Mouse (Mus musculus) kidney, postnatal 0 days (tissue): ENCODE measurements around the gene Smim14. TPM values are rescaled to one million over a fixed set of nuclear protein-coding genes. Genes with fewer than 3 reads are reported as not detected.
"Not testable (repeated sequence)": the region's sequence is repeated elsewhere in the genome, so short reads cannot be mapped to it uniquely, and the experiment has no call there.

Experiments
- ATAC-seq: fragments of 200-750 bp; cut with Nextera tagmentation; replicated peaks from 2 replicates; pipeline ENCODE4 v1.8.0; 2017; ENCODE audit warnings: low read depth, moderate number of reproducible peaks, moderate TSS enrichment, moderate library complexity; ENCODE audit not compliant: low FRiP score
- DNase-seq: peaks from one replicate; pipeline ENCODE4 v3.0.0-alpha.2; 2016; ENCODE audit warnings: low spot score
- H3K27ac ChIP-seq: fragments of 300-500 bp; sonication (generic); 2 replicates; pipeline ENCODE4 v1.5.1; 2014; ENCODE audit warnings: mild to moderate bottlenecking
- H3K27me3 ChIP-seq: fragments of 300-500 bp; sonication (generic); 2 replicates; pipeline ENCODE4 v1.6.1; 2014; ENCODE audit warnings: low read length, mixed read lengths; ENCODE audit not compliant: insufficient read depth
- H3K36me3 ChIP-seq: fragments of 300-500 bp; sonication (generic); 2 replicates; pipeline ENCODE4 v1.6.1; 2014; ENCODE audit warnings: low read length, mixed read lengths; ENCODE audit not compliant: insufficient read depth
- H3K4me1 ChIP-seq: fragments of 300-500 bp; sonication (generic); replicated peaks from 2 replicates; pipeline ENCODE4 v1.6.1; 2014; ENCODE audit warnings: antibody characterized with exemption, low read length, mixed read lengths; ENCODE audit not compliant: insufficient read depth
- H3K4me2 ChIP-seq: fragments of 300-500 bp; sonication (generic); 2 replicates; pipeline ENCODE4 v1.6.1; 2014; ENCODE audit warnings: mild to moderate bottlenecking, low read length, moderate library complexity, mixed read lengths
- H3K4me3 ChIP-seq: fragments of 300-500 bp; sonication (generic); replicated peaks from 2 replicates; pipeline ENCODE4 v1.5.1; 2014; ENCODE audit warnings: low read depth, low read length
- H3K9ac ChIP-seq: fragments of 300-500 bp; sonication (generic); 2 replicates; pipeline ENCODE4 v1.6.1; 2014; ENCODE audit warnings: low read depth, low read length
- H3K9me3 ChIP-seq: fragments of 300-500 bp; sonication (generic); replicated peaks from 2 replicates; pipeline ENCODE4 v1.6.1; 2016; ENCODE audit warnings: low read length, inconsistent platforms, mixed read lengths
- CTCF ChIP-seq: IDR thresholded peaks from 2 replicates; pipeline ENCODE4 v1.5.1; 2016; ENCODE audit warnings: antibody characterized with exemption, low read depth, mild to moderate bottlenecking, moderate library complexity
- WGBS: fragments of 180-500 bp; shearing (Covaris S2); extraction: QIAGEN DNeasy Blood & Tissue Kit; methylation state at CpG from one replicate; pipeline ENCODE4 v1.1.7; 2014; 5-methylcytosine and 5-hydroxymethylcytosine counted together
- polyA plus RNA-seq: library from polyadenylated mRNA; unstranded; fragments of >200 nt; fragmentation: Nextera tagmentation; extraction: Ambion mirVana; gene quantifications from 2 replicates; pipeline ENCODE4 v1.2.1, GENCODE M21; 2015

Smim14 gene
- polyA plus RNA-seq, 1 experiment from 2014 or later = 199 TPM

DNA sequence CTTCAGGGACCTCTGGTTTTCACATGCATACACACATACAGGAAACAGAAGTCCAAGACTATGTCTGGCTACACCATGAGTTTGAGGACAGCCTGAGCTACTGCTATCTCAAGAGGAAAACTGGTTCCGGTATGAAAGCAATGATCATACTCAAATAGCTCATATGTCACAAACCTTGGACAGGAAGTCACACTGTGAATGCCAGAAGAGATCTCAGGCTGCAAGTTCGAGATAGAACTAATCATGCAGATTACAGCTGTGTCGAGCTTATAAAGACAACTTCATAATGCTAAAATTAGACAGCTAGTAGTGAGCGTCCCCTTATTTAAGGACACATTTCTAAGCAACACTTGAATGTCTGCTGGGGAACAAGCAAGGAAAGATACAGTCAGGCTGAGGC lies 56.5 kb downstream of the Smim14 start:
- Histone ChIP-seq H3K36me3 (no peaks in the 10 kb centered on the region), H3K9me3 (no peaks in the 10 kb centered on the region), H3K27ac (no peak overlapping the region), H3K27me3 (no peaks in the 10 kb centered on the region), H3K4me1 (no peaks in the 10 kb centered on the region), H3K4me2 (no peak overlapping the region), H3K9ac (no peak overlapping the region), H3K4me3 (no peak overlapping the region)
- no peak for TF ChIP-seq CTCF
- ATAC-seq (no peak), DNase-seq (no peak)
- WGBS = 71% methylated on average over 4 of the region's 4 CpGs

DNA sequence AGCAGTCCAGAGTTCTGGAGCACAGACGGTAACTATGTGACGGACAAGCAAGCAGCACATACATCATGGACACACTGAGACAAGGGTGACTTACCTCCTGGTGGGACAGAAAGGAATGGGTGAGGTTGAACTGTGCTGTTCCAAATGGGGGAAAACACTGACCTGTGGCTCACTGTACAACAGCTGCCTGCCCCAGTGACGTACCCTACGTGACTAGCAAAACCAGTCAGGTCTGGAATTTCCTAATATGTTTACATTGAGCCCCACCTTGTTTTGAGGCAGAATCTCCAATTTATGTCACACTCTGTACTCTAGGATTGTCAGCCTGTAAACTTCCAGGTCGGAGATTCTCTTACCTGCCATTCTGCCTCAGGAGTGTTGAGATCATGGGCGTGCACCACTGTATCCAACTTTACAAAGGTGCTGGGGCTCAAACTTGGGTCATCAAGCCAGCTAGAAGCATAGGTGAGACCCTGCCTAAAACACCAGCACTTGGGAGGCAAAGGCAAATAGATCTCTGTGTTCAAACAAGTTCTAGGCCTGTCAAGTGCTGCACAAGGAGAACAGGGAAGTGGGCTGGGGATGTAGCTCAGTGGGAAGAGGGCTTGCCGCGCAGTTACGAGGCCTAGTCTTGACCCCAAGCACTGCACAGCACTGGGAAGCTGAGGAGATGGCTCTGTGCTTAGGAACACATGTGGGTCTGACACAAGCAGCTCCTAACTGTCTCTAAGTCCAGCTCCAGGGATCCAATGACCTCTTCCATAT lies 57.1 kb downstream of the Smim14 start:
- H3K9ac ChIP-seq = no peak overlapping the region
- no peak for TF ChIP-seq CTCF
- WGBS = 87% methylated on average over 9 of the region's 9 CpGs
- H3K4me1 ChIP-seq = no peaks in the 10 kb centered on the region
- no peak overlapping the region for H3K4me2 ChIP-seq
- ATAC-seq (no peak), DNase-seq (no peak)
- no peaks in the 10 kb centered on the region for H3K36me3 ChIP-seq
- no peak overlapping the region for H3K27ac ChIP-seq
- H3K9me3 ChIP-seq = no peaks in the 10 kb centered on the region
- no peak overlapping the region for H3K4me3 ChIP-seq
- H3K27me3 ChIP-seq = no peaks in the 10 kb centered on the region

GRCm38 (mm10) chr5:65478224-65478623 lies 58.8 kb downstream of the Smim14 start:
- H3K27me3 ChIP-seq = no peaks in the 10 kb centered on the region
- DNase-seq (peak; percentile 37), ATAC-seq (no peak)
- H3K27ac ChIP-seq = no peak overlapping the region
- no peaks in the 10 kb centered on the region for H3K4me1 ChIP-seq
- WGBS = 74% methylated on average over 4 of the region's 4 CpGs
- no peak overlapping the region for H3K4me2 ChIP-seq
- H3K9ac ChIP-seq = no peak overlapping the region
- H3K36me3 ChIP-seq = no peaks in the 10 kb centered on the region
- no peak overlapping the region for H3K4me3 ChIP-seq
- TF ChIP-seq CTCF = peak; percentile 60
- no peaks in the 10 kb centered on the region for H3K9me3 ChIP-seq

DNA sequence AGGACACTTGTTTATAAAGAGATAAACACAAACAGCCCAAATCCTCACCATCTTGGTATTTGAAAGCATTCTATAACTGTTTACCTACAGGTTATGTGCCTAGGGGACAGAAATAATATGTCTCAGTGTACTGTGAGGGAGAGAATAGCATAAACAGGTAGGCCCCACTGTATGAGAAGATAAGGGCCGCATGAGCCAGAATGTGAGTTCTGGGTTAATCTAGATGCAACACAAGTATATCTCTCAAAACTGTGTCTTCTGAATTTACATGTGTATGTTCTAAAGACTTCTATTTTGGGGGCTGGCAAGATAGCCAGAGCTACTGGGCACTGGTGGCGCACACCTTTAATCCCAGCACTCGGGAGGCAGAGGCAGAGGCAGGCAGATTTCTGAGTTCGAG lies 60.2 kb downstream of the Smim14 start:
- not testable (repeated sequence) for ATAC-seq, H3K27ac ChIP-seq, H3K4me1 ChIP-seq, H3K27me3 ChIP-seq, H3K4me3 ChIP-seq, H3K4me2 ChIP-seq, DNase-seq, H3K9ac ChIP-seq, H3K9me3 ChIP-seq, H3K36me3 ChIP-seq
- 100% methylated on average over 4 of the region's 4 CpGs for WGBS

DNA sequence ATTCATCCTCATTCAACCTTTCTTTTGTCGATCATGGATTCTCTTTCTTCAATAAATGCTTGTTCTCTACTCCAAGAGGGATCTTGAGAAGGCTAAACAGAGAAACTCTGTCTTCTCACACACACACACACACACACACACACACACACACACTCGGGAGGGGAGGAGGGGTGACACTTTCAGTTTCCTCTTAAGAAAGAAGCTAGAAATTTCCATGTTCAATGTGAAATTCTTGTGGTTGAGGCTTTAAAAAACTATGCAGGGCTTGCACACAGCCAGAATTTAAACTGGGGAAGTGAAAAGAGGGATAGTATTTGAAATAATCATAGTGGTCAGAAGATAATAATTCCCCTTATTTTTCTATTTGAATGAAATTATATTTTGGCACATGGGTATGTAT lies 61.2 kb downstream of the Smim14 start:
- H3K27ac ChIP-seq = no peak overlapping the region
- no peaks in the 10 kb centered on the region for H3K36me3 ChIP-seq
- H3K4me2 ChIP-seq = no peak overlapping the region
- no peaks in the 10 kb centered on the region for H3K27me3 ChIP-seq
- no peak for TF ChIP-seq CTCF
- H3K4me3 ChIP-seq = no peak overlapping the region
- 73% methylated on average over 2 of the region's 2 CpGs for WGBS
- DNase-seq = no peak
- no peak for ATAC-seq
- H3K4me1 ChIP-seq = no peaks in the 10 kb centered on the region
- no peaks in the 10 kb centered on the region for H3K9me3 ChIP-seq
- H3K9ac ChIP-seq = no peak overlapping the region

GRCm38 (mm10) chr5:65469766-65470165 lies 67.2 kb downstream of the Smim14 start:
- Histone ChIP-seq H3K36me3 (peaks cover 14% of the 10 kb centered on the region), H3K9ac (no peak overlapping the region), H3K4me3 (no peak overlapping the region), H3K4me2 (no peak overlapping the region), H3K27me3 (no peaks in the 10 kb centered on the region), H3K4me1 (no peaks in the 10 kb centered on the region), H3K27ac (no peak overlapping the region), H3K9me3 (no peaks in the 10 kb centered on the region)
- no peak for TF ChIP-seq CTCF
- WGBS = 89% methylated on average over 6 of the region's 6 CpGs
- DNase-seq = no peak
- no peak for ATAC-seq

GRCm38 (mm10) chr5:65466911-65467310 lies 70.1 kb downstream of the Smim14 start:
- no peak for ATAC-seq
- Histone ChIP-seq H3K4me3 (no peak overlapping the region), H3K27me3 (no peaks in the 10 kb centered on the region), H3K4me2 (no peak overlapping the region), H3K9me3 (no peaks in the 10 kb centered on the region), H3K36me3 (peaks cover 14% of the 10 kb centered on the region), H3K27ac (no peak overlapping the region), H3K9ac (no peak overlapping the region), H3K4me1 (no peaks in the 10 kb centered on the region)
- DNase-seq = no peak
- TF ChIP-seq CTCF = no peak
- 63% methylated on average over 3 of the region's 3 CpGs for WGBS
